Mouse (Mus musculus) macrophage (primary cell): ENCODE measurements around the gene Pacs1. TPM values are rescaled to one million over a fixed set of nuclear protein-coding genes. Genes with fewer than 3 reads are reported as not detected.
A peak's percentile ranks its signal among the peaks of the same experiment; 100 is the strongest.

Experiments
- H3K27ac ChIP-seq: fragments of 350-480 bp; formaldehyde crosslinking; 2 replicates; pipeline ENCODE4 v1.9.0; 2021
- H3K36me3 ChIP-seq: fragments of 350-480 bp; formaldehyde crosslinking; 2 replicates; pipeline ENCODE4 v1.9.0; 2021; ENCODE audit errors: inconsistent target
- H3K4me3 ChIP-seq: fragments of 350-480 bp; formaldehyde crosslinking; 2 replicates; pipeline ENCODE4 v1.9.0; 2021; ENCODE audit errors: inconsistent target
- H3K79me2 ChIP-seq: fragments of 350-480 bp; formaldehyde crosslinking; 2 replicates; pipeline ENCODE4 v1.9.0; 2021; ENCODE audit errors: inconsistent target
- WGBS: methylation state at CpG from one replicate; pipeline ENCODE4 v1.1.7; 2026; ENCODE audit warnings: inconsistent platforms; ENCODE audit not compliant: missing documents; 5-methylcytosine and 5-hydroxymethylcytosine counted together
- polyA plus RNA-seq: library from polyadenylated mRNA; stranded (reverse); fragments of 250-400 nt; gene quantifications from 3 replicates; pipeline ENCODE4 v1.2.4, GENCODE M21; 2018; ENCODE audit warnings: inconsistent platforms
- total RNA-seq, 78 experiments: library from RNA; depleted of rRNA; stranded (reverse); fragments of 250-400 nt; gene quantifications; 1 replicate in 9 of 78; 2 replicates in 24 of 78; 3 replicates in 43 of 78; 4 replicates in 2 of 78; pipeline ENCODE4 v1.2.4; 2018; ENCODE audit warnings: inconsistent platforms in 56 of 78

The Pacs1 gene
- 10 to 100 TPM in 22 of 26 experiments, 1 to 10 TPM in 4; 5.5 to 41.2 (median 21.1) TPM for total RNA-seq (2018; cell fraction: chromatin; rRNA removed)
- 10 to 100 TPM; 10.6 to 24.6 (median 15.4) TPM for total RNA-seq (2018; cell fraction: cytosol; rRNA removed)
- 10 to 100 TPM in 21 of 26 experiments, 1 to 10 TPM in 5; 5.8 to 27.9 (median 14.0) TPM for total RNA-seq (2018; cell fraction: nucleus; rRNA removed)
- 14.8 to 16.9 TPM (median 16.9 TPM) in 3 replicates for polyA plus RNA-seq

GRCm38 (mm10) chr19:5272801-5273733 is at the start of gene Pacs1:
Pacs1 (minus strand) TSS chr19:5273119.
- Histone ChIP-seq H3K4me3 (peak within 1 kb of the TSS; percentile 46), H3K36me3 (peaks cover 14% of the 10 kb centered on the region), H3K27ac (peak within 1 kb of the TSS; percentile 67), H3K79me2 (peaks cover 42% of the 10 kb centered on the region; the same call in 1 of the 2 replicates)
- WGBS, result under 1% methylated on average over 78 of the region's 97 CpGs

GRCm38 (mm10) chr19:5313189-5313588 is 40.3 kb upstream of the Pacs1 start:
- Histone ChIP-seq H3K79me2 (no peaks in the 10 kb centered on the region), H3K36me3 (no peaks in the 10 kb centered on the region), H3K4me3 (no peak overlapping the region), H3K27ac (no peak overlapping the region)
- 35% methylated on average over 8 of the region's 8 CpGs for WGBS

GRCm38 (mm10) chr19:5309025-5309424 is 36.1 kb upstream of the Pacs1 start:
- H3K4me3 ChIP-seq, result no peak overlapping the region
- no peaks in the 10 kb centered on the region for H3K79me2 ChIP-seq
- no peak overlapping the region for H3K27ac ChIP-seq
- H3K36me3 ChIP-seq, result no peaks in the 10 kb centered on the region
- 85% methylated on average over 7 of the region's 7 CpGs for WGBS

DNA sequence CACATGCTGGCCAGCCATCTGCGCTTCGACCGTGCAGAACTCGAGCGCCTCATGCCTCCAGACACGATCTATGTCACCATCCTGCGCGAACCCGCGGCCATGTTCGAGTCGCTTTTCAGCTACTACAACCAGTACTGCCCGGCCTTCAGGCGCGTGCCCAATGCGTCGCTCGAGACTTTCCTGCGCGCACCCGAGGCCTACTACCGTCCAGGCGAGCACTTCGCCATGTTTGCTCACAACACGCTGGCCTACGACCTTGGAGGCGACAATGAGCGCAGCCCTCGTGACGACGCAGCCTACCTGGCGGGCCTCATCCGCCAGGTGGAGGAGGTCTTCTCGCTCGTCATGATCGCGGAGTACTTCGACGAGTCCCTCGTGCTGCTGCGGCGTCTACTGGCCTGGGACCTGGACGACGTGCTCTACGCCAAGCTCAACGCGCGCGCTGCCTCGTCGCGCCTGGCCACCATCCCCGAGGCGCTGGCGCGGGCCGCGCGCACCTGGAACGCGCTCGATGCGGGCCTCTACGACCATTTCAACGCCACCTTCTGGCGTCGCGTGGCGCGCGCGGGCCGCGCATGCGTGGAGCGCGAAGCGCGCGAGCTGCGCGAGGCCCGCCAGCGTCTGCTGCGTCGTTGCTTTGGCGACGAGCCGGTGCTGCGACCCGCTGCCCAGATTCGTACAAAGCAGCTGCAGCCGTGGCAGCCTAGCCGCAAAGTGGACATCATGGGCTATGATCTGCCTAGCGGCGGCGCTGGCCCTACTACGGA is 34.2 kb upstream of the Pacs1 start:
- Histone ChIP-seq H3K27ac (no peak overlapping the region), H3K79me2 (no peaks in the 10 kb centered on the region), H3K4me3 (no peak overlapping the region), H3K36me3 (no peaks in the 10 kb centered on the region)
- WGBS, result 50% methylated on average over 83 of the region's 98 CpGs

- Histone ChIP-seq H3K79me2 (no peaks in the 10 kb centered on the region), H3K4me3 (no peak overlapping the region), H3K27ac (no peak overlapping the region), H3K36me3 (no peaks in the 10 kb centered on the region)
- 91% methylated on average over 6 of the region's 6 CpGs for WGBS
Measured at GRCm38 (mm10) chr19:5306279-5306678, 33.4 kb upstream of the Pacs1 start.

GRCm38 (mm10) chr19:5302455-5302854 is 29.5 kb upstream of the Pacs1 start:
- 10% methylated on average over 4 of the region's 4 CpGs for WGBS
- Histone ChIP-seq H3K4me3 (no peak overlapping the region), H3K27ac (no peak overlapping the region), H3K79me2 (no peaks in the 10 kb centered on the region), H3K36me3 (no peaks in the 10 kb centered on the region)

GRCm38 (mm10) chr19:5300588-5300987 is 27.7 kb upstream of the Pacs1 start:
- Histone ChIP-seq H3K36me3 (no peaks in the 10 kb centered on the region), H3K27ac (no peak overlapping the region), H3K4me3 (no peak overlapping the region), H3K79me2 (no peaks in the 10 kb centered on the region)
- 93% methylated on average over 5 of the region's 6 CpGs for WGBS

DNA sequence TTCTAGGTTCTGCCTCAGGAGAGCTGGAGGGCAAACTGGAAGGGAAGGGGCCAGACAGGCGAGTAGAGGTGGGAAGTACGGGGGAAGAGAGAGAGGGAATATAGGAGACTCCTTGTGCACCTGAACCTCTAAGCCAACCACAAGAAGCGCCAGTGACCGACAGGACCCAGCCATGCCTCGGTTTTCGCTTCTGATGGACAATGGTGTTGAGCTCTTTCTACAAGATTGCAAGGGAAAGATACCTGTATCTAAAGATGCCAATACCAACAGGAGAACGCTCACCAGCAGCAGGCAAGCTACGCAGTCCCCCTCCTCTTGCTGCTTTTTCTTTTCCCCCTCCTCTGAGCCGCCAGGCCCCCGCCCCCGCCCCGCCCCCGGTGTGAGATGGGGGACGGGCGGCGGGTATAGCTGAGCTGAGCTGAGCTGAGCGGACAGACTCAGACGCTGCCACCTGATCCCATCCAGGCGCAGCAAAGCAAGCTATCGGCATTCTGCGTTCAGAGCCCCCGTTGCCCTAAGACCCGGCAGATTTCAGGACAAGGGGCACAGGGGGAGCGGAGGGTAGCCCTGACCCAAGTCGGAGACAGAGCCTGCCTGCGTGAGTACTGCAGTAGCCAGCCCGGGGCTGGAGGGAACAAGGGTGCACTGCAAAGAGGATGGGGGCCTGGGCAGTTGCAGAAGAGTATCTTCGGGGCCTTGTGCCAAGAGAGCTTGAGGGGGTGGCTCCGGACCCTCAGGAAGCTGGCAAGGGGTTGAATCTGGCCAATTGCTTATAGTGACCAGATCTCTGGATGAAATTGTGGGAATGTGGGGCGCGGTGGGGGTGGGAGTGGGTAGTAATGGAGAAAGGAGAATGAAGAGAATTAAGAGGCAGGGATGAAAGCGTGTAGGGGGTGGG is 25.2 kb upstream of the Pacs1 start, which contains the start of gene Gal3st3:
Gal3st3 (plus strand) TSS at position 429 of the 898 bp plus-strand sequence.
- no peak within 1 kb of the TSS for H3K4me3 ChIP-seq
- peaks cover 3% of the 10 kb centered on the region for H3K36me3 ChIP-seq
- no peak within 1 kb of the TSS for H3K27ac ChIP-seq
- H3K79me2 ChIP-seq, result peaks cover 20% of the 10 kb centered on the region
- 51% methylated on average over 29 of the region's 32 CpGs for WGBS

DNA sequence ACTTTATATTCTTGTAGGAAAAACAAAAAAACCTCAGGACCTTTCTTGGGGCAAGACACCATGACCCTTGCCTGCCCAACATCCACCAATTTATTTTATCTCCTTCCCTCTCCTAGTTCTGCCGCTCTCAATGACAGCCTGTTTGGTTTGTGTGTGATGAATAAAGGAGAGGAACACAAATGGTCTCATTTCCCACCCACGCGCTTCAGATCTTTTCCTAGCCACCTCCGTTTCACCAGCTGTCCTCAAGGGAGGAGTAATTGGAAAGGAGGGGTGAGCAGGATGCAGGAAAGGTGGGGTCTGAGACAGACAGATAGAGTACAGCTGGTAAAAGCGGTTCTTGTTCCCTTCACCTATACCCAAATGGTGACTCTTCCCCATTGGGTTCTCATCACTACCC is 23.7 kb upstream of the Pacs1 start:
- H3K27ac ChIP-seq, result no peak overlapping the region
- H3K79me2 ChIP-seq, result peaks cover 24% of the 10 kb centered on the region
- 90% methylated on average over 4 of the region's 5 CpGs for WGBS
- H3K4me3 ChIP-seq, result no peak overlapping the region
- peaks cover 12% of the 10 kb centered on the region for H3K36me3 ChIP-seq

- peak overlapping the region; percentile 74 for H3K4me3 ChIP-seq
- 3% methylated on average over 13 of the region's 13 CpGs for WGBS
- H3K36me3 ChIP-seq, result peaks cover 18% of the 10 kb centered on the region
- peaks cover 24% of the 10 kb centered on the region for H3K79me2 ChIP-seq
- peak overlapping the region; percentile 25 for H3K27ac ChIP-seq
Measured at GRCm38 (mm10) chr19:5295736-5296075, 22.8 kb upstream of the Pacs1 start.

DNA sequence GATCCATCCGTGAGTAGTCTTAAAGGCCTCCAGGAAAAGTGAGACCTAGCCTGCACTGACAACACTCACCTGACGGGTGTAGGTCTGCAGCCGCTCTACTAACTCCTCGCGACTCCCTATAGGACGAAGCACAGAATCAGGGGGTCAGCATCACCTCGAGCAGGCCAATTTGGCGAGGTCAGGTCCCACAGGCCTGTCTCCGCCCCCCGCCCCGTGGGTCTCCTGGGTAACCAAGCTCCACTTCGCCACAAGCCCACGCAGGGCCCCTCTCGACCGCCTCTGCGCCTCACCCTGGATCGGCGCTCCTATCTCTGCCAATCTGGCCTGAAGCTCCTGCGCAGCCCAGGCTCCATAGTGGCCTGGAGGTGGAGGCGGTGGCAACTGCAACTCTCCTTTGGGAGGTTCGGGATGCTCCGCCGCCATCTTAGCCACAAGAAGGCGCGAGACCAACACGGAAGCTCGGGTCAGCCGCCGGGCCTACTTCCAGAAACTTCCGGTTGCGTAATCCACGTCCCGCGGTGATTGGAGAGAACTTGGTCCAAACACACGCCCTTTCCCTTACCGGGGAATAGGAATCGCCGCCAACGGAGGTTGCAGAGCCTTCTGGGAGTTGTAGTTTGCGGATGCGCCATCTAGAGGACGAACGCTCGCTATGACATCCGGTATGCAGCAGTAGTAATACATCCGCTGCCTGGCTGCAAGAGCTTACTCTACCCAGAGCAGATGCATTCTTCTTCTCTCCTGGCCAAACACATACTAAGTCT is 22.2 kb upstream of the Pacs1 start, which contains the start of gene Sf3b2:
Sf3b2 (minus strand) TSS at position 484 of the 764 bp plus-strand sequence.
- H3K79me2 ChIP-seq, result peaks cover 24% of the 10 kb centered on the region
- whole genome bisulfite sequencing, result under 1% methylated on average over 46 of the region's 46 CpGs
- peaks cover 23% of the 10 kb centered on the region for H3K36me3 ChIP-seq
- peak within 1 kb of the TSS; percentile 55 for H3K27ac ChIP-seq
- H3K4me3 ChIP-seq, result peak within 1 kb of the TSS; percentile 74

DNA sequence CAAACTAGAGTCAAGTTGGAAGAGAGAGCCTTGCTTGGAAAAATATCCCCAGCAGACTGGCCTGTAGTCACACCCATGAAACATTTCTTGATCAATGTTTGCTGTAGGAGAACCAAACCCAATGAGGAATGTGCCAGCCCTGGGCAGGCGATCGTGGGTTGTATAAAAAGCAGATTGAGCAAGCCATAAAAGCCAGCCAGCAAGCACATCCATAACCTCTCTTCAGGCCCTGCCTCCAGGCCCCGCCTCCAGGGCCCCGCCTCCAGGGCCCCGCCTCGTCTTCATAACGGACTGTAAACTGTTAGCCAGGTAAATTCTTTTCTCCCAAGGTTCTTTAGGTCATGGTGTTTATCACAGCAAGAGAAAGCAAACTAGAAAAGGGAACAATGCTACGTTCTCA is 5.5 kb upstream of the Pacs1 start:
- H3K36me3 ChIP-seq, result peaks cover 49% of the 10 kb centered on the region

GRCm38 (mm10) chr19:5277140-5277539 is 4.2 kb upstream of the Pacs1 start:
- 100% methylated on average over 2 of the region's 3 CpGs for WGBS
- H3K36me3 ChIP-seq, result peaks cover 37% of the 10 kb centered on the region

More for the DNA sequence above, 5.5 kb upstream of the Pacs1 start:
- 84% methylated on average over 8 of the region's 8 CpGs for WGBS
- H3K79me2 ChIP-seq, result peaks cover 16% of the 10 kb centered on the region; the same call in 1 of the 2 replicates
- H3K27ac ChIP-seq, result no peak overlapping the region
- H3K4me3 ChIP-seq, result no peak overlapping the region

More at GRCm38 (mm10) chr19:5277140-5277539, 4.2 kb upstream of the Pacs1 start:
- Histone ChIP-seq H3K27ac (no peak overlapping the region), H3K4me3 (no peak overlapping the region), H3K79me2 (peaks cover 16% of the 10 kb centered on the region; the same call in 1 of the 2 replicates)
